ENCODE assay signal across 26 mouse cellular contexts in the genomic region with DNA sequence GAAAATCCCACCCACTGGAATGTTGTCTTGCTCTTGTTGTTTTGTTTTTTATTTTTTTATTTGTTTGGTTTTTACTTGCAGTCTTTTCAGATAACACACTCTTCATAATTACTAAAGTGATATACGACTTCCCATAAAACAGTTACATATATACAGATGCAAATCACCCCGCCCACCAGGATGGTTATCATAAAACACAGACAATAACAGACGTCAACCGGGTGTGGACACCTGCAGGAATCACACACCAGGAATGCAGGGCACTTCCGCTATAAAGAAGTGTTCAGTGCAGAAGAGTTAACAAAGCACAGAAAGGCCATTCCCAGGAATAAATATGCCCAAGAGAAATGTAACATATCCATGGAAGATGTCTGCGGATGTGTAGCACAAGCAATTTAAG. TPM values are rescaled to one million over a fixed set of nuclear protein-coding genes. Genes with fewer than 3 reads are reported as not detected.
DNase-seq lines count a peak whose midpoint lies in the region; ATAC-seq and TF ChIP-seq lines count a peak whose summit lies in the region.
"Had no signal": no experiment of that assay in that cellular context is flagged by ENCODE, and none has a peak within 500 bp of the region (broad histone marks: within the 10 kb centered on the region; RNA-seq: fewer than 3 reads in every experiment).

No protein-coding gene starts in this region.

- no peak for TF ChIP-seq CTCF in G1E (IDR thresholded peaks at IDR 0.05; ENCODE audit: low read depth, low read length)

- H3K9me3 ChIP-seq in G1E (replicated peaks), result no peaks in the 10 kb centered on the region
- H3K9me3 ChIP-seq in intestine, embryonic 16.5 days (ENCODE audit: control insufficient read depth, low read length), result no peaks in the 10 kb centered on the region
- H3K9me3 ChIP-seq: embryonic facial prominence, embryonic 13.5 days; embryonic facial prominence, embryonic 15.5 days; forebrain, embryonic 10.5 days; forebrain, embryonic 12.5 days had no signal

- ATAC-seq in G1E (ENCODE audit: extremely low read depth, insufficient number of reproducible peaks, low FRiP score, poor library complexity, severe bottlenecking), result peak; percentile 22; the same call in 1 of the 2 replicates
- peak; percentile 52 for ATAC-seq in intestine, embryonic 16.5 days
- ATAC-seq: CD4-positive, CD25-positive, alpha-beta regulatory T cell, adult 4 months; forebrain, embryonic 14.5 days; forebrain, embryonic 16.5 days had no signal

- no peaks in the 10 kb centered on the region for H3K36me3 ChIP-seq in G1E (replicated peaks)
- H3K36me3 ChIP-seq in intestine, embryonic 16.5 days (ENCODE audit: control insufficient read depth, insufficient read depth, low read length), result no peaks in the 10 kb centered on the region
- H3K36me3 ChIP-seq: embryonic facial prominence, embryonic 13.5 days; embryonic facial prominence, embryonic 15.5 days; forebrain, embryonic 10.5 days; forebrain, embryonic 12.5 days had no signal

- no peak overlapping the region for H3K27ac ChIP-seq in intestine, embryonic 16.5 days (ENCODE audit: low read length)
- H3K27ac ChIP-seq: embryonic facial prominence, embryonic 13.5 days; embryonic facial prominence, embryonic 15.5 days; forebrain, embryonic 10.5 days; forebrain, embryonic 12.5 days had no signal

- WGBS in intestine, embryonic 16.5 days, result 53% methylated on average over 6 of the region's 6 CpGs

- H3K4me2 ChIP-seq in intestine, embryonic 16.5 days (ENCODE audit: low read depth, low read length), result no peak overlapping the region
- H3K4me2 ChIP-seq: embryonic facial prominence, embryonic 13.5 days; embryonic facial prominence, embryonic 15.5 days; forebrain, embryonic 12.5 days had no signal

- DNase-seq in heart, adult 11 months, result peak; percentile 15
- no peak for DNase-seq in heart, adult 18-20 months
- no peak for DNase-seq in G1E (ENCODE audit: low spot score)
- DNase-seq in gastrocnemius, postnatal 25 days, result no peak
- DNase-seq in ovary, postnatal 10 days (ENCODE audit: low spot score), result no peak
- DNase-seq: adrenal gland, adult 2 months; adrenal gland, postnatal 10 days; adrenal gland, postnatal 25 days; B cell, adult 2 months; cerebellum, adult 11 months; cerebellum, adult 18-20 months; cerebellum, adult 8-10 months; cerebellum, adult 9-11 months; cerebellum, postnatal 14 days; embryo, embryonic 11 days had no signal

- H3K4me3 ChIP-seq in G1E (ENCODE audit: low read depth, low read length), result no peak overlapping the region
- no peak overlapping the region for H3K4me3 ChIP-seq in intestine, embryonic 16.5 days (ENCODE audit: low read length)
- H3K4me3 ChIP-seq: embryonic facial prominence, embryonic 13.5 days; embryonic facial prominence, embryonic 15.5 days; erythroblast, embryonic 14.5 days; forebrain, embryonic 10.5 days; forebrain, embryonic 12.5 days had no signal

- H3K27me3 ChIP-seq in G1E (ENCODE audit: insufficient read depth, low read length), result 0 out of 2 replicates have a peak, but pooled peaks cover 4% of the 10 kb centered on the region
- no peaks in the 10 kb centered on the region for H3K27me3 ChIP-seq in intestine, embryonic 16.5 days (replicated peaks; ENCODE audit: control insufficient read depth, insufficient read depth, low read length)
- H3K27me3 ChIP-seq: CH12.LX; embryonic facial prominence, embryonic 13.5 days; embryonic facial prominence, embryonic 15.5 days; forebrain, embryonic 12.5 days had no signal

- peaks cover 30% of the 10 kb centered on the region for H3K4me1 ChIP-seq in G1E (ENCODE audit: insufficient read depth, low read depth, low read length)
- H3K4me1 ChIP-seq in intestine, embryonic 16.5 days (ENCODE audit: control insufficient read depth, insufficient read depth, low read length), result peaks cover 4% of the 10 kb centered on the region; the same call in 1 of the 2 replicates
- H3K4me1 ChIP-seq: embryonic facial prominence, embryonic 13.5 days; embryonic facial prominence, embryonic 15.5 days; forebrain, embryonic 10.5 days; forebrain, embryonic 12.5 days had no signal

- no peak overlapping the region for H3K9ac ChIP-seq in intestine, embryonic 16.5 days (ENCODE audit: low read depth, low read length)
- H3K9ac ChIP-seq: embryonic facial prominence, embryonic 13.5 days; embryonic facial prominence, embryonic 15.5 days; forebrain, embryonic 12.5 days had no signal

RNA-seq across cellular contexts. Expression of a gene that starts 55.9 kb away (rescaled TPM):
- total RNA-seq in heart, adult 18-20 months (2021), result 10 to 100 TPM in 1 of 2 experiments, 1 to 10 TPM in 1; 8.7 to 11.5 TPM
- not detected in 2 replicates for total RNA-seq in G1E (2014; fragmentation: Nextera tagmentation)
- 0.17 and 0.33 TPM in 2 replicates for total RNA-seq in G1E (2017)
- not detected in 2 replicates for polyA plus RNA-seq in G1E (2012)
- 37.6 and 39.9 TPM in 2 replicates for polyA plus RNA-seq in intestine, embryonic 16.5 days (2015; fragmentation: Nextera tagmentation; extraction: Ambion mirVana)
- total RNA-seq in gastrocnemius, postnatal 25 days (2021), result 1 to 10 TPM; 4.5 to 8.5 TPM
- total RNA-seq: MEL had no signal
- polyA plus RNA-seq: erythroblast, embryonic 14.5 days had no signal

Comparison
In these comparisons a context has a peak if more than half of its experiments do, and no peak if none do; other contexts are left out.
1. RNA of a gene that starts 55.9 kb away (total RNA-seq): 8.7 to 11.5 TPM in heart, adult 18-20 months and 4.5 to 8.5 TPM in gastrocnemius, postnatal 25 days; 0.17 to 0.33 TPM in G1E; every median in the first group is over 4 times any median in the second.